Mouse (Mus musculus) hindbrain, postnatal 0 days (tissue): Measurements from ENCODE around the gene Cst6. TPM values are rescaled to one million over a fixed set of nuclear protein-coding genes. Genes with fewer than 3 reads are reported as not detected.
A peak's percentile ranks its signal among the peaks of the same experiment; 100 is the strongest.
"Not testable (repeated sequence)": the region's sequence is repeated elsewhere in the genome, so short reads cannot be mapped to it uniquely, and the experiment has no call there.

Experiments used
- ATAC-seq: fragments of 200-750 bp; cut with Nextera tagmentation; 2 replicates; pipeline ENCODE4 v1.8.0; 2017; ENCODE audit warnings: mild to moderate bottlenecking, moderate TSS enrichment, moderate library complexity
- DNase-seq: peaks from one replicate; pipeline ENCODE4 v3.0.0-alpha.2; 2015; ENCODE audit warnings: low spot score
- H3K27ac ChIP-seq: fragments of 300-500 bp; sonication (generic); 2 replicates; pipeline ENCODE4 v1.5.1; 2014; ENCODE audit warnings: mild to moderate bottlenecking
- H3K27me3 ChIP-seq: fragments of 300-500 bp; sonication (generic); 2 replicates; pipeline ENCODE4 v1.6.1; 2014; ENCODE audit warnings: low read length, mixed read lengths; ENCODE audit not compliant: insufficient read depth
- H3K36me3 ChIP-seq: fragments of 300-500 bp; sonication (generic); 2 replicates; pipeline ENCODE4 v1.6.1; 2014; ENCODE audit warnings: low read length, mixed read lengths; ENCODE audit not compliant: insufficient read depth
- H3K4me1 ChIP-seq: fragments of 300-500 bp; sonication (generic); 2 replicates; pipeline ENCODE4 v1.6.1; 2014; ENCODE audit warnings: antibody characterized with exemption, low read length, mixed read lengths; ENCODE audit not compliant: insufficient read depth
- H3K4me2 ChIP-seq: fragments of 300-500 bp; sonication (generic); 2 replicates; pipeline ENCODE4 v1.6.1; 2014; ENCODE audit warnings: low read depth, mild to moderate bottlenecking, low read length, moderate library complexity, mixed read lengths
- H3K4me3 ChIP-seq: fragments of 300-500 bp; sonication (generic); 2 replicates; pipeline ENCODE4 v1.5.1; 2014; ENCODE audit warnings: low read length
- H3K9ac ChIP-seq: fragments of 300-500 bp; sonication (generic); replicated peaks from 2 replicates; pipeline ENCODE4 v1.6.1; 2014; ENCODE audit warnings: mild to moderate bottlenecking, low read length, moderate library complexity, mixed read lengths
- H3K9me3 ChIP-seq: fragments of 300-500 bp; sonication (generic); 2 replicates; pipeline ENCODE4 v1.6.1; 2016; ENCODE audit warnings: low read length, mixed read lengths
- CTCF ChIP-seq: IDR thresholded peaks from 2 replicates; pipeline ENCODE4 v1.5.1; 2016; ENCODE audit warnings: antibody characterized with exemption, control low read depth, low read depth
- WGBS: fragments of 180-500 bp; shearing (Covaris S2); extraction: QIAGEN DNeasy Blood & Tissue Kit; methylation state at CpG from one replicate; pipeline ENCODE4 v1.1.7; 2014; 5-methylcytosine and 5-hydroxymethylcytosine counted together
- polyA plus RNA-seq: library from polyadenylated mRNA; unstranded; fragments of >200 nt; fragmentation: Nextera tagmentation; extraction: Ambion mirVana; gene quantifications from 2 replicates; pipeline ENCODE4 v1.2.1, GENCODE M21; 2015
- total RNA-seq: library from RNA; depleted of rRNA; stranded (reverse); fragments of >200 nt; gene quantifications from 2 replicates; pipeline ENCODE4 v1.2.3, GENCODE M21; 2014; rRNA removed

Gene Cst6
- total RNA-seq (0.50 and 9.8 TPM in 2 replicates), polyA plus RNA-seq (14.9 and 16.1 TPM in 2 replicates)

GRCm38 (mm10) chr19:5349502-5349873, at the start of gene Cst6:
Gene Cst6, minus strand, starts transcription at chr19:5349574.
- H3K9ac ChIP-seq = peak within 1 kb of the TSS; percentile 56
- ATAC-seq = not testable (repeated sequence)
- WGBS = 66% methylated on average over 6 of the region's 6 CpGs

DNA sequence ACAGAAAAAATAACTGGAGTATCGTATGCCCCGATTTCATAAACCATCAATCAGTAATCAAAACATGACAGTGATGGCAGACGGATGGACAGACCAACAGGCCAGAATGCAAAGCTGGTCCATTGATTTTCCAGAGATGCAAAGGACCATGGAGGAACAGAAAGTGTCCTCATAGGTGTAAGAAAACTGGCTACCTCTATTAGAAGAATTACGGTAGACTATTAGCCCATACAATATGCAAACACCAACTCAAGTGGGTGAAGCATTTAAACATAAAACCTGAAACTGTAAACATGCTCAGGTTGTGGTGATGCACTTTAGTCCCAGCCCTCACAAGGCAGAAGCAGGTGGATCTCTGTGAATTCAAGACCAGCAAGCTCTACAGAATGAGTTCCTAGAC, 46.0 kb upstream of the Cst6 start:
- no peak for TF ChIP-seq CTCF

More at GRCm38 (mm10) chr19:5349502-5349873, at the start of gene Cst6:
- DNase-seq, H3K27ac ChIP-seq, H3K36me3 ChIP-seq, H3K27me3 ChIP-seq, H3K9me3 ChIP-seq, H3K4me1 ChIP-seq: not testable (repeated sequence)
- peak within 1 kb of the TSS; percentile 63 for H3K4me2 ChIP-seq
- peak within 1 kb of the TSS; percentile 33 for H3K4me3 ChIP-seq

DNA sequence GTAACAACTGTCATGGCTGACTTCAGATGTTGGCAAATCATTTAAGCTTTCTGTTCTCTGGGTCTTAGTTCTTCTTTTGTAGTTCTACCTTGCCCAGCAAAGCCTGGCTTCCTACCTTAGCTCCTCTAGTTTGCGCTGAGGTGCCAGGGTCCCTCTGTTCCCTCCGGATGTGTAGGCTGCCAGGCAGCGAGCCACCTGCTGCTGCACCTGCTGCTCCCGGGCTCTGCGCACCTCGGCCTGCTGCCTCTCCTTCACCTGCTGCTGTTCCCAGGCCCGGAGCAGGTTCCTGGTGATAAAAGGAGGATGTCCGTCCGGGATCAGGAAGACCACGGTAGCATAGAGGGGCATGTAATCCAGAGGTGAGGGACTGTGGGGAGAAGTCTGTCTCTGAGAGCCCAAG, 44.8 kb upstream of the Cst6 start:
- Histone ChIP-seq H3K9me3 (no peaks in the 10 kb centered on the region), H3K4me1 (peaks cover 4% of the 10 kb centered on the region; the same call in 1 of the 2 replicates), H3K36me3 (no peaks in the 10 kb centered on the region), H3K9ac (no peak overlapping the region), H3K4me2 (no peak overlapping the region), H3K4me3 (no peak overlapping the region), H3K27me3 (no peaks in the 10 kb centered on the region), H3K27ac (no peak overlapping the region)
- no peak for TF ChIP-seq CTCF
- 54% methylated on average over 10 of the region's 10 CpGs for WGBS
- DNase-seq = no peak
- ATAC-seq = no peak

More for the DNA sequence above, 46.0 kb upstream of the Cst6 start:
- no peaks in the 10 kb centered on the region for H3K4me1 ChIP-seq
- no peak overlapping the region for H3K4me2 ChIP-seq
- H3K9ac ChIP-seq = no peak overlapping the region
- DNase-seq (no peak), ATAC-seq (no peak)
- H3K9me3 ChIP-seq = no peaks in the 10 kb centered on the region
- no peaks in the 10 kb centered on the region for H3K27me3 ChIP-seq
- H3K36me3 ChIP-seq = no peaks in the 10 kb centered on the region
- H3K27ac ChIP-seq = no peak overlapping the region
- 71% methylated on average over 4 of the region's 4 CpGs for WGBS
- no peak overlapping the region for H3K4me3 ChIP-seq

DNA sequence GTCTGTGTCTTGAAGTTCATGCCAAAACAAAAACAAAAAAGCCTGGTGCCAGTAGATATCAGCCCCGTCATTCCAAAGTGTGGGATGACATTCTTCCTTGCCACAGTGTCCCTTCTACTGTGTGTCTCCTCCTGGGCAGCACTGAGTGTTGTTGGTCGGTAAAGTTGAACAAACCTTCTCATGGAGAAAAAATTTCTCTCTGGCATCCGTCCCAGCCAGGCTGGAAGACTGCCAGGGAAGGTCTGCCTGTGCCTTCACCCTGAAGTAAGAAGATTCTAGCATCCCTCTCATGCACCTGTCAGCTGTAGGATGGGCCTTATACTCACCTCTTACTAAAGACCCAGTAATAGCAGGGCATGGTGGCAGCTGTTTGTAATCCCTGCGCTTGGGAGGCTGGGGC, 43.5 kb upstream of the Cst6 start:
- Histone ChIP-seq H3K4me2 (no peak overlapping the region), H3K27ac (no peak overlapping the region), H3K9ac (no peak overlapping the region), H3K36me3 (no peaks in the 10 kb centered on the region), H3K4me3 (no peak overlapping the region), H3K4me1 (peaks cover 5% of the 10 kb centered on the region; the same call in 1 of the 2 replicates), H3K27me3 (no peaks in the 10 kb centered on the region), H3K9me3 (no peaks in the 10 kb centered on the region)
- WGBS = 49% methylated on average over 4 of the region's 4 CpGs
- TF ChIP-seq CTCF = no peak
- DNase-seq (peak; percentile 48), ATAC-seq (no peak)

DNA sequence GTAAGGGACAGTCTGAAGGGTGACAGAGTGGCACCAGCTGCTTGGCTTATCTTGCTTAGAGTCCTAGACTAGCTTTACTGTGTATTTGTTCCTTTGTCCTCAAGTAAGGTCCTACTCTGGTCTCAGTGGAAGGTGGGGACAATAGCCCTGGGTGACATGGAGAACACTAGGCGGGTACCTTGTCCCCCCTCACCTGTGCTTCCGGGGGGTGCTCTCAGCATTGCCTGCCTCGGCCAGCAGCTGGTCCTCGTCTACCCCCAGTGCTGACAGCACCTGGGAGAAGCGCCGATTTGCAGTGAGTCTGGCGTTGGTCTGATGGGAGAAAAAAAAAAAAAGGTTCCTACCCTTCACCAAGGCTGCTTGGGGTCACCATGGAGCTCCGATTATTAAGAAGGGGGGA, 41.0 kb upstream of the Cst6 start:
- Histone ChIP-seq H3K27me3 (no peaks in the 10 kb centered on the region), H3K36me3 (no peaks in the 10 kb centered on the region), H3K4me2 (peak overlapping the region; percentile 83; the same call in 1 of the 2 replicates), H3K9me3 (no peaks in the 10 kb centered on the region), H3K9ac (no peak overlapping the region), H3K4me1 (peaks cover 17% of the 10 kb centered on the region), H3K27ac (no peak overlapping the region), H3K4me3 (no peak overlapping the region)
- no peak for DNase-seq
- 84% methylated on average over 8 of the region's 8 CpGs for WGBS
- TF ChIP-seq CTCF = no peak
- no peak for ATAC-seq

DNA sequence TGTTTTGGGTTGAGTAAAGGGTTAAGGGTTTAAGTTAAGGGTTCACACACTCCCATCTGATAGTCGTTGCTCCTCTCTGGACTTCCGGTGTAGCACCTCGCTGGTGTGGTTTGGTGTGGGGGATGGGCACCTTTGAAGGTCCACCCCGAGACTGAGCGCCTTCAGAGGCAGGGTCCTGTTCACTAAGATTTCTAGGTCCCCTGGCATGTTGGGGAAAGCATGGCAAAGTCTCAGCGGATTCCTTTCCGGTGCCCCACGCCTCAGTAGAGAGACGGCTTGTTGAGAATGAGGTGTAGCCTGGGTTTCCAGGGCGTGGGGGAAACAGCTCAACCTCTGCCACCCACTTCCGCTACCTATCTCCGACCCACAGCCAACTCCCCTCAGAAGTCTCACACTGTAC, 40.3 kb upstream of the Cst6 start:
- Histone ChIP-seq H3K27ac (no peak overlapping the region), H3K9me3 (no peaks in the 10 kb centered on the region), H3K4me2 (peak overlapping the region; percentile 83), H3K27me3 (no peaks in the 10 kb centered on the region), H3K9ac (peak overlapping the region; percentile 97; the same call in 1 of the 2 replicates), H3K36me3 (peaks cover 5% of the 10 kb centered on the region; the same call in 1 of the 2 replicates), H3K4me3 (peak overlapping the region; percentile 97), H3K4me1 (peaks cover 17% of the 10 kb centered on the region)
- TF ChIP-seq CTCF = no peak
- WGBS = 53% methylated on average over 12 of the region's 12 CpGs
- ATAC-seq = no peak
- no peak for DNase-seq

- 2% methylated on average over 43 of the region's 43 CpGs for WGBS
These were observed 39.3 kb upstream of the Cst6 start, which contains the start of gene Sart1 for GRCm38 (mm10) chr19:5388588-5389242. Gene Sart1, minus strand, starts transcription at chr19:5388703.

More at GRCm38 (mm10) chr19:5388588-5389242, 39.3 kb upstream of the Cst6 start, which contains the start of gene Sart1:
- ATAC-seq (peak; percentile 97), DNase-seq (peak; percentile 98)
- Histone ChIP-seq H3K36me3 (peaks cover 14% of the 10 kb centered on the region), H3K9me3 (no peaks in the 10 kb centered on the region), H3K4me3 (peak within 1 kb of the TSS; percentile 97), H3K9ac (peak within 1 kb of the TSS; percentile 97), H3K4me1 (peaks cover 17% of the 10 kb centered on the region), H3K27me3 (no peaks in the 10 kb centered on the region), H3K4me2 (peak within 1 kb of the TSS; percentile 83), H3K27ac (peak within 1 kb of the TSS; percentile 95)
- TF ChIP-seq CTCF = no peak
